Mouse (Mus musculus) CH12.LX (cell line): ENCODE results near the gene 9230110F15Rik. TPM values are rescaled to one million over a fixed set of nuclear protein-coding genes. Genes with fewer than 3 reads are reported as not detected.
"Not testable (repeated sequence)": the region's sequence is repeated elsewhere in the genome, so short reads cannot be mapped to it uniquely, and the experiment has no call there.

Experiments used
- DNase-seq: peaks from one replicate; pipeline ENCODE4 v3.0.0-alpha.2; 2013; ENCODE audit errors: extremely low read depth
- H3K27ac ChIP-seq: 2 replicates; pipeline ENCODE4 v1.5.1; 2012; ENCODE audit warnings: low read depth, mild to moderate bottlenecking, control low read depth, moderate library complexity; ENCODE audit not compliant: insufficient read depth
- H3K27me3 ChIP-seq: replicated peaks from 2 replicates; pipeline ENCODE3; 2012; ENCODE audit warnings: inconsistent platforms
- H3K36me3 ChIP-seq, 2 experiments: replicated peaks in 1 of 2; 2 replicates each; pipeline versions ENCODE3 to v1.6.1; 2012; ENCODE audit warnings: inconsistent platforms in 1 of 2, low read length in 1 of 2, mild to moderate bottlenecking in 1 of 2, mixed read lengths in 1 of 2, moderate library complexity in 1 of 2; ENCODE audit not compliant: control insufficient read depth in 1 of 2, insufficient read depth in 1 of 2
- H3K4me1 ChIP-seq, 2 experiments: 2 replicates each; pipeline ENCODE4 v1.6.1; 2012; ENCODE audit warnings: inconsistent platforms in 1 of 2, moderate library complexity in 1 of 2; ENCODE audit not compliant: insufficient read depth in 2 of 2, control insufficient read depth in 1 of 2
- H3K4me2 ChIP-seq: 2 replicates; pipeline ENCODE4 v1.6.1; 2012; ENCODE audit warnings: low read depth, mild to moderate bottlenecking, control low read depth; ENCODE audit not compliant: poor library complexity, insufficient read depth, severe bottlenecking
- H3K4me3 ChIP-seq, 3 experiments: fragments of 150-350 bp in 1 of 3; sonication (generic) in 1 of 3; replicated peaks in 1 of 3; 2 replicates each; pipeline versions ENCODE3 to v1.5.1; 2011 to 2012; ENCODE audit warnings: low read depth in 2 of 3, low read length in 2 of 3, mild to moderate bottlenecking in 2 of 3, moderate library complexity in 2 of 3, control low read depth in 1 of 3, improper control_type of control experiment in 1 of 3, inconsistent platforms in 1 of 3, mixed read lengths in 1 of 3; ENCODE audit not compliant: poor library complexity in 1 of 3
- H3K79me2 ChIP-seq: replicated peaks from 2 replicates; pipeline ENCODE4 v1.6.1; 2012; ENCODE audit warnings: mild to moderate bottlenecking, moderate library complexity; ENCODE audit not compliant: control insufficient read depth, poor library complexity, insufficient read depth, severe bottlenecking; ENCODE audit errors: extremely low read depth
- H3K9ac ChIP-seq: 2 replicates; pipeline ENCODE4 v1.6.1; 2012; ENCODE audit warnings: low read depth, mild to moderate bottlenecking, control low read depth, moderate library complexity; ENCODE audit not compliant: insufficient read depth
- H3K9me3 ChIP-seq: replicated peaks from 2 replicates; pipeline ENCODE3; 2012; ENCODE audit warnings: low read length, inconsistent platforms, mixed read lengths
- BHLHE40 ChIP-seq: IDR thresholded peaks from 2 replicates; pipeline ENCODE4 v1.6.1; 2011; ENCODE audit warnings: mild to moderate bottlenecking, low read depth, low read length, improper control_type of control experiment
- E2F4 ChIP-seq: IDR thresholded peaks from 2 replicates; pipeline ENCODE4 v1.6.1; 2011; ENCODE audit warnings: low read depth, low read length, improper control_type of control experiment; ENCODE audit not compliant: insufficient replicate concordance
- ELF1 ChIP-seq: IDR thresholded peaks from 2 replicates; pipeline ENCODE4 v1.6.1; 2014; ENCODE audit warnings: low read depth, mild to moderate bottlenecking, inconsistent platforms, low read length, improper control_type of control experiment
- ETS1 ChIP-seq: conservative IDR thresholded peaks from 2 replicates; pipeline ENCODE4 v1.6.1; 2012; ENCODE audit warnings: low read depth, mild to moderate bottlenecking, inconsistent platforms, low read length, improper control_type of control experiment, moderate library complexity
- HCFC1 ChIP-seq: IDR thresholded peaks from 2 replicates; pipeline ENCODE4 v1.6.1; 2012; ENCODE audit warnings: low read depth, mild to moderate bottlenecking, inconsistent platforms, low read length, improper control_type of control experiment
- JUND ChIP-seq: conservative IDR thresholded peaks from 2 replicates; pipeline ENCODE4 v1.6.1; 2011; ENCODE audit warnings: low read depth, low read length, improper control_type of control experiment
- KAT2A ChIP-seq: IDR thresholded peaks from 2 replicates; pipeline ENCODE4 v1.6.1; 2012; ENCODE audit warnings: low read length, improper control_type of control experiment, inconsistent platforms; ENCODE audit not compliant: insufficient replicate concordance
- MAFK ChIP-seq: IDR thresholded peaks from 2 replicates; pipeline ENCODE4 v1.6.1; 2011; ENCODE audit warnings: low read length, improper control_type of control experiment; ENCODE audit not compliant: insufficient replicate concordance
- NRF1 ChIP-seq: IDR thresholded peaks from 2 replicates; pipeline ENCODE4 v1.6.1; 2014; ENCODE audit warnings: low read depth, mild to moderate bottlenecking, inconsistent platforms, low read length, improper control_type of control experiment, moderate library complexity
- POLR2A ChIP-seq: IDR thresholded peaks from 2 replicates; pipeline ENCODE4 v1.6.1; 2011; ENCODE audit warnings: low read depth, mild to moderate bottlenecking, improper control_type of control experiment, low read length
- POLR2AphosphoS2 ChIP-seq: IDR thresholded peaks from 2 replicates; pipeline ENCODE4 v1.6.1; 2011; ENCODE audit warnings: low read depth, low read length, improper control_type of control experiment
- RCOR1 ChIP-seq: conservative IDR thresholded peaks from 2 replicates; pipeline ENCODE4 v1.6.1; 2012; ENCODE audit warnings: low read depth, mild to moderate bottlenecking, inconsistent platforms, low read length, improper control_type of control experiment
- SIN3A ChIP-seq: IDR thresholded peaks from 2 replicates; pipeline ENCODE4 v1.6.1; 2012; ENCODE audit warnings: low read length, improper control_type of control experiment, inconsistent platforms
- SMC3 ChIP-seq: IDR thresholded peaks from 2 replicates; pipeline ENCODE4 v1.6.1; 2011; ENCODE audit warnings: low read depth, low read length, improper control_type of control experiment
- TCF12 ChIP-seq: IDR thresholded peaks from 2 replicates; pipeline ENCODE4 v1.6.1; 2014; ENCODE audit warnings: low read depth, mild to moderate bottlenecking, inconsistent platforms, low read length, improper control_type of control experiment
- USF1 ChIP-seq: IDR thresholded peaks from 2 replicates; pipeline ENCODE4 v1.6.1; 2014; ENCODE audit warnings: low read depth, mild to moderate bottlenecking, inconsistent platforms, low read length, improper control_type of control experiment
- ZC3H11A ChIP-seq: IDR thresholded peaks from 2 replicates; pipeline ENCODE4 v1.6.1; 2012; ENCODE audit warnings: low read depth, mild to moderate bottlenecking, inconsistent platforms, low read length, improper control_type of control experiment
- ZKSCAN1 ChIP-seq: IDR thresholded peaks from 2 replicates; pipeline ENCODE4 v1.6.1; 2012; ENCODE audit warnings: low read depth, inconsistent platforms, low read length, improper control_type of control experiment, borderline replicate concordance
- ZMIZ1 ChIP-seq: IDR thresholded peaks from 2 replicates; pipeline ENCODE4 v1.6.1; 2012; ENCODE audit warnings: low read depth, mild to moderate bottlenecking, inconsistent platforms, low read length, improper control_type of control experiment
- ZNF384 ChIP-seq: IDR thresholded peaks from 2 replicates; pipeline ENCODE4 v1.6.1; 2012; ENCODE audit warnings: low read depth, low read length, improper control_type of control experiment, inconsistent platforms
- dilution Hi-C: fragments of 300-500 bp; cut with MboI; formaldehyde crosslinking; loops from 2 replicates; pipeline ENCODE4 v1.14.3; 2020; ENCODE audit warnings: low sequenced_read_pairs; ENCODE audit not compliant: extremely low pct_unique_long_range_greater_than_20kb, extremely low pct_ligation_motif_present
- in situ Hi-C: fragments of 300-500 bp; cut with MboI; formaldehyde crosslinking; loops from 3 replicates; pipeline ENCODE4 v1.14.3; 2019; ENCODE audit warnings: low sequenced_read_pairs, low pct_ligation_motif_present, low pct_unique_long_range_greater_than_20kb, mixed read lengths
- polyA plus RNA-seq: library from polyadenylated mRNA; unstranded; fragments of >175 nt; gene quantifications from 2 replicates; pipeline ENCODE4 v1.2.1, GENCODE M21; 2012; ENCODE audit warnings: low read depth; ENCODE audit not compliant: insufficient read length
- total RNA-seq, 2 experiments: library from RNA; depleted of rRNA; stranded (reverse); fragments of 300-350 nt in 1 of 2; fragments of >200 nt in 1 of 2; gene quantifications; 2 replicates each; pipeline ENCODE4 v1.2.3; 2012 to 2014

9230110F15Rik gene
- total RNA-seq (2012; rRNA removed) (not detected in 2 replicates), total RNA-seq (2014; rRNA removed) (not detected in 2 replicates), polyA plus RNA-seq (not detected in 2 replicates)

- in situ Hi-C loops (no loop called here), dilution Hi-C loops (no loop called here)
- H3K36me3 ChIP-seq: no peaks in the 10 kb centered on the region
- no peak for DNase-seq
- H3K4me2 ChIP-seq: no peak within 1 kb of the TSS
- no peak within 1 kb of the TSS for H3K27ac ChIP-seq
- no peaks in the 10 kb centered on the region for H3K4me1 ChIP-seq
- peaks cover 2% of the 10 kb centered on the region for H3K27me3 ChIP-seq
- H3K9ac ChIP-seq: no peak within 1 kb of the TSS
- H3K4me3 ChIP-seq: no peak within 1 kb of the TSS
- H3K9me3 ChIP-seq: no peaks in the 10 kb centered on the region
- no peaks in the 10 kb centered on the region for H3K79me2 ChIP-seq
- no peak for TF ChIP-seq USF1
- TF ChIP-seq RCOR1: no peak
- TF ChIP-seq ELF1: no peak
- no peak for TF ChIP-seq HCFC1
- no peak for TF ChIP-seq ZNF384
- TF ChIP-seq E2F4: no peak
- TF ChIP-seq SIN3A: no peak
- TF ChIP-seq JUND: no peak
- TF ChIP-seq KAT2A: no peak
- TF ChIP-seq ZC3H11A: no peak
- no peak for TF ChIP-seq NRF1
- TF ChIP-seq ETS1: no peak
- TF ChIP-seq POLR2A: no peak
- TF ChIP-seq SMC3: no peak
- TF ChIP-seq BHLHE40: no peak
- TF ChIP-seq ZKSCAN1: no peak
- no peak for TF ChIP-seq POLR2AphosphoS2
- TF ChIP-seq TCF12: no peak
- TF ChIP-seq MAFK: no peak
- no peak for TF ChIP-seq ZMIZ1
These were observed at the start of gene 9230110F15Rik for GRCm38 (mm10) chr9:35844050-35844449. Gene 9230110F15Rik, minus strand, starts transcription at chr9:35844150.

- H3K27ac ChIP-seq, in situ Hi-C loops, dilution Hi-C loops, H3K4me2 ChIP-seq, H3K9me3 ChIP-seq, H3K9ac ChIP-seq, H3K4me1 ChIP-seq, H3K79me2 ChIP-seq, H3K4me3 ChIP-seq, H3K36me3 ChIP-seq, DNase-seq, H3K27me3 ChIP-seq: not testable (repeated sequence)
These were observed 49.2 kb upstream of the 9230110F15Rik start for GRCm38 (mm10) chr9:35893112-35893511.

- H3K4me2 ChIP-seq, H3K27ac ChIP-seq, H3K36me3 ChIP-seq, H3K9me3 ChIP-seq, in situ Hi-C loops, H3K79me2 ChIP-seq, DNase-seq, H3K9ac ChIP-seq, H3K4me3 ChIP-seq, H3K4me1 ChIP-seq, dilution Hi-C loops, H3K27me3 ChIP-seq: not testable (repeated sequence)
These were observed 26.1 kb downstream of the 9230110F15Rik start for GRCm38 (mm10) chr9:35817881-35818280.
